Mouse (Mus musculus) MEL (cell line): Measurements from ENCODE around the gene Lrrc4.
A peak's percentile ranks its signal among the peaks of the same experiment; 100 is the strongest.

Experiments used
- CTCF ChIP-seq, 3 experiments: IDR thresholded peaks in 2 of 3; conservative IDR thresholded peaks in 1 of 3; 2 replicates each; pipeline ENCODE4 v1.5.1; 2011 to 2012; ENCODE audit warnings: low read length in 3 of 3, low read depth in 2 of 3, mild to moderate bottlenecking in 2 of 3, improper control_type of control experiment in 1 of 3, inconsistent platforms in 1 of 3, mixed read lengths in 1 of 3, moderate library complexity in 1 of 3; ENCODE audit not compliant: control insufficient read depth in 1 of 3, insufficient read depth in 1 of 3, poor library complexity in 1 of 3, severe bottlenecking in 1 of 3
- GATA1 ChIP-seq: IDR thresholded peaks from 2 replicates; pipeline ENCODE4 v1.6.1; 2011; ENCODE audit warnings: low read depth, low read length, improper control_type of control experiment
- POLR2AphosphoS2 ChIP-seq: IDR thresholded peaks from 2 replicates; pipeline ENCODE4 v1.6.1; 2011; ENCODE audit warnings: low read length, improper control_type of control experiment
- POLR2AphosphoS5 ChIP-seq: IDR thresholded peaks from 2 replicates; pipeline ENCODE4 v1.6.1; 2012; ENCODE audit warnings: low read depth, borderline replicate concordance, mild to moderate bottlenecking, inconsistent platforms, low read length, moderate library complexity, mixed read lengths
- TBP ChIP-seq: IDR thresholded peaks from 2 replicates; pipeline ENCODE4 v1.8.0; 2011; ENCODE audit warnings: low read depth, low read length, improper control_type of control experiment
- ZMIZ1 ChIP-seq: IDR thresholded peaks from 2 replicates; pipeline ENCODE4 v1.6.1; 2012; ENCODE audit warnings: low read depth, mild to moderate bottlenecking, inconsistent platforms, low read length, improper control_type of control experiment, moderate library complexity

DNA sequence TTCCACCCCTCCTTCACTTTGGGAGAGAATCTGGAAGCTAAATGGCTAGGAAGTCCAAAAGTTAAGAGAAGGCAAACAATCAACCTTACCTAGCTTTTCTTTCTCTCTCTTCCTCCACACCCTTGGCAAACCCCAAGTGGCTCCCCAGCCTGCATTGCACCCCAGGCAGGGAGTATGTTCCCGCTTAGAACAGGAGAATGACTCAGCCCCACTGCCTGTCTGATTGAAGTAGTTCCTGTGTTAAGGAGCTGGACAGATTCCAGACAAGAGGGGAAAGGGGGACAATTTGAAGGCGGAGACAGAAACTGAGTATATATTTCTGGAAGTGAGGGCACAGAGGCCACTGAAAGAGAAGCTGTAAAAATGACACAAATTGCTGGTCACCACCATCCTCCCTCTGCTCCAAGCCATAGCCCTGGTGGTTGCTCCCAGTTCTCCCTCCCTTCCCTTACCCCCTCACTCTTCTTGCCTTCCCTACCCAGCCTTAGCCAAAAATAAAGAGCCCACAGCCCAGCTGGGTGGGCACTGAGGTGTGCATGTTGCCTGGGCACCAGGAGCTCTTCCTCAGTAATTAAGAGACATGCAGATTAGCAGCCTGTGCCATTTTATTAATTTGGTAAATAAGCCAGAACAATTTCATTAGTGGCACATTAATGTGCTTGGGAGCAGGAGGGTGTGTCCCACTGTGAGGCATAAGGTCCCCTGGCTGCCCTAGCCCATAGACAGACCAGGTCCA lies 36.1 kb upstream of the Lrrc4 start:
- TF ChIP-seq ZMIZ1, result no peak
- TF ChIP-seq POLR2AphosphoS2, result no peak
- no peak for TF ChIP-seq POLR2AphosphoS5
- no peak for TF ChIP-seq CTCF (IDR thresholded peaks at IDR 0.05 in 2 of 3, conservative IDR thresholded peaks at IDR 0.05 in 1 of 3; ENCODE audit: control insufficient read depth in 1 of 3, insufficient read depth in 1 of 3, low read depth in 2 of 3, low read length in 3 of 3, poor library complexity in 1 of 3, severe bottlenecking in 1 of 3)
- TF ChIP-seq GATA1, result no peak
- 0 out of 2 replicates have a peak, but pooled peaks have one; percentile 14 for TF ChIP-seq TBP
